Mouse (Mus musculus): ENCODE measurements around the gene Mpzl2. TPM values are rescaled to one million over a fixed set of nuclear protein-coding genes. Genes with fewer than 3 reads are reported as not detected.

The Mpzl2 gene
- total and polyA plus RNA-seq, 3 experiments, result 0.08 to 0.39 TPM; not detected in 1

DNA sequence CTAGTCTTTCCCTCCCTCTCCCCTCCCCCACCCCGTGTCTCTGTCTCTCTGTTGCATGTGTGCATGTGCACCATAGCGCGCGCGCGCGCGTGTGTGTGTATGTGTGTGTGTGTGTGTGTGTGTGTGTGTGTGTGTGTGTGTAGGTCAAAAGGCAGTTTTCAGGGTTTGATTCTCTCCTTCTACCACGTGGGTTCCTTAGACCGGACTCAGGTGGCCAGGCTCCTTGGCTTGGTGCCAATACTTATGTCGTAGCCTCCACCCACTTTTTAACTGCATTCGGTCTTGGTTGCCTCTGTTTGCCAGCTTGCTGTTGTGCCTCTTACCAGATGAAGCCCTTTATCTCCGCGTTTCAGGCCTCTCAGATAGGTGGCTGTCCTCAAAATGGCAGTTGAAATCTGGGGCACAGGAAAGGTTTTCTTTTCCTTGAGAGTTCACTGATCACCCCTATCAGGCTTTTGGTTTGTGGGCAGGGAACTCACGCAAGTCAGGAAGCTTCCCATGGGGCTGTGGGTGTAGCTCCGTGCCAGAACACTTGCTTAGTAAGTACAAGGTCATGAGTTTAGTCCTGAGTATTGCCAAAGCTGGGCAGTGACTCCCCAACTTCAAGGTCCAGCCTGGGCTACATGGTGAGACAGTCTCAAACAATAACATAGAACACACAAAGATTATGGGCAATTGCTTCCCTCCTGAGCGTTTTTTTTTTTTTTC lies 1.7 kb downstream of the Mpzl2 start:
- Histone ChIP-seq H3K4me1 (ENCODE audit: control insufficient read depth in 1 of 2, insufficient read depth in 2 of 2, low read length in 2 of 2) (peaks cover 2 to 23% of the 10 kb centered on the region in 2 experiments), H3K36me3 (ENCODE audit: control insufficient read depth in 1 of 2, insufficient read depth in 2 of 2, low read length in 2 of 2) (peaks cover 0 to 18% of the 10 kb centered on the region in 2 experiments; a peak in 2 of 4 replicates), H3K9ac (ENCODE audit: control insufficient read depth, low read depth, low read length, poor library complexity, severe bottlenecking) (peak overlapping the region; percentile 64), H3K79me2 (ENCODE audit: control insufficient read depth, insufficient read depth, low read length, poor library complexity) (no peaks in the 10 kb centered on the region), H3K27me3 (ENCODE audit: control insufficient read depth in 1 of 2, insufficient read depth in 2 of 2, low read length in 2 of 2) (peaks cover 5 to 7% of the 10 kb centered on the region in 2 experiments; a peak in 3 of 4 replicates), H3K9me3 (replicated peaks; ENCODE audit: insufficient read depth, low read length) (no peaks in the 10 kb centered on the region), H3K4me3 (ENCODE audit: control insufficient read depth in 1 of 2, insufficient read depth in 1 of 2, low read depth in 2 of 2, low read length in 2 of 2) (peak overlapping the region; percentile 40 to 53; a peak in 3 of 4 replicates), H3K27ac (ENCODE audit: control insufficient read depth, low read depth, low read length) (peak overlapping the region; percentile 72)
- TF ChIP-seq TCF12 (IDR thresholded peaks at IDR 0.05; ENCODE audit: low read depth, low read length) (peak; percentile 99), E2F4 (IDR thresholded peaks at IDR 0.05; ENCODE audit: borderline replicate concordance, low read depth, low read length) (no peak), MXI1 (IDR thresholded peaks at IDR 0.05; ENCODE audit: low read depth, low read length) (peak; percentile 80; the same call in 1 of the 2 replicates), NRF1 (IDR thresholded peaks at IDR 0.05; ENCODE audit: insufficient read depth, low read depth, low read length, poor library complexity, severe bottlenecking) (peak; percentile 33; the same call in 1 of the 2 replicates), UBTF (IDR thresholded peaks at IDR 0.05; ENCODE audit: borderline replicate concordance, insufficient read depth, low read depth, low read length) (no peak), BHLHE40 (IDR thresholded peaks at IDR 0.05; ENCODE audit: borderline replicate concordance, low read depth, low read length) (peak; percentile 84), SIN3A (IDR thresholded peaks at IDR 0.05; ENCODE audit: low read length) (peak; percentile 76), ZNF384 (IDR thresholded peaks at IDR 0.05; ENCODE audit: low read depth, low read length) (0 out of 2 replicates have a peak, but pooled peaks have one; percentile 4), TAL1 (IDR thresholded peaks at IDR 0.05; ENCODE audit: low read length) (peak; percentile 91), MAFK (IDR thresholded peaks at IDR 0.05; ENCODE audit: borderline replicate concordance, low read depth, low read length) (peak; percentile 83; the same call in 1 of the 2 replicates), MAX (IDR thresholded peaks at IDR 0.05; ENCODE audit: low read length) (peak; percentile 76), GATA1 (IDR thresholded peaks at IDR 0.05; ENCODE audit: low read depth, low read length) (peak; percentile 93), USF1 (IDR thresholded peaks at IDR 0.05; ENCODE audit: low read depth, low read length) (peak; percentile 66; the same call in 1 of the 2 replicates), SMC3 (IDR thresholded peaks at IDR 0.05; ENCODE audit: low read depth, low read length) (no peak), MAZ (IDR thresholded peaks at IDR 0.05; ENCODE audit: low read depth, low read length) (no peak; the same call in 1 of the 2 replicates), EP300 (IDR thresholded peaks at IDR 0.05; ENCODE audit: low read depth in 1 of 2, low read length in 2 of 2) (peak; percentile 97 to 99), ETS1 (IDR thresholded peaks at IDR 0.05; ENCODE audit: low read depth, low read length) (peak; percentile 98), MYC (IDR thresholded peaks at IDR 0.05; ENCODE audit: low read depth, low read length) (peak; percentile 69; the same call in 1 of the 2 replicates), RCOR1 (IDR thresholded peaks at IDR 0.05; ENCODE audit: low read depth, low read length) (peak; percentile 100), POLR2A (IDR thresholded peaks at IDR 0.05; ENCODE audit: control insufficient read depth in 1 of 2, insufficient read depth in 1 of 2, low read depth in 1 of 2, low read length in 2 of 2, poor library complexity in 1 of 2) (no peak), POLR2AphosphoS5 (IDR thresholded peaks at IDR 0.05; ENCODE audit: borderline replicate concordance, low read depth, low read length) (no peak), KAT2A (conservative IDR thresholded peaks at IDR 0.05; ENCODE audit: low read depth, low read length) (no peak), MYB (IDR thresholded peaks at IDR 0.05; ENCODE audit: low read depth, low read length) (peak; percentile 98), HCFC1 (IDR thresholded peaks at IDR 0.05; ENCODE audit: low read depth, low read length) (peak; percentile 34; the same call in 1 of the 2 replicates)
- DNase-seq (ENCODE audit: low read depth, low spot score), result peak; percentile 93
